Mouse (Mus musculus) megakaryocyte-erythroid progenitor cell, adult 5 weeks (primary cell): ENCODE data around the gene Gm11009. TPM values are rescaled to one million over a fixed set of nuclear protein-coding genes. Genes with fewer than 3 reads are reported as not detected.

ENCODE experiments used
- polyA plus RNA-seq: library from polyadenylated mRNA; stranded (reverse); fragments of >175 nt; gene quantifications from 2 replicates; pipeline ENCODE4 v1.2.3, GENCODE M21; 2012

The Gm11009 gene
- polyA plus RNA-seq: not detected in 2 replicates

GRCm38 (mm10) chr2:176319394-176319793, at the start of gene Gm11009:
Gene Gm11009, minus strand, starts transcription at chr2:176319494.

Other genes with a start within 250 kb of the Gm11009 start
- 0.03 TPM in 2 replicates for gene Gm2004, start 169.7 kb downstream of the Gm11009 start, polyA plus RNA-seq
- gene 2210418O10Rik, start 92.9 kb downstream of the Gm11009 start, polyA plus RNA-seq: 0.15 and 0.35 TPM in 2 replicates
- gene Gm14435, start 104.1 kb upstream of the Gm11009 start, polyA plus RNA-seq: not detected in 2 replicates
- gene Gm14434, start 167.3 kb upstream of the Gm11009 start, polyA plus RNA-seq: not detected in 2 replicates
- gene Zfp967, start 201.6 kb upstream of the Gm11009 start, polyA plus RNA-seq: 0.07 TPM in 1 of 2 replicates, not detected in the other